Mouse (Mus musculus) urinary bladder, postnatal 0 days (tissue): ENCODE measurements around the gene Sh2b2. TPM values are rescaled to one million over a fixed set of nuclear protein-coding genes. Genes with fewer than 3 reads are reported as not detected.

Source experiments
- polyA plus RNA-seq: library from polyadenylated mRNA; unstranded; fragments of >200 nt; fragmentation: Nextera tagmentation; extraction: Ambion mirVana; gene quantifications from 2 replicates; pipeline ENCODE4 v1.2.1, GENCODE M21; 2015

The Sh2b2 gene
- 1.2 and 3.3 TPM in 2 replicates for polyA plus RNA-seq

GRCm38 (mm10) chr5:136246452-136246838 is at the start of gene Sh2b2:
Sh2b2 (minus strand) TSS chr5:136246556.

GRCm38 (mm10) chr5:136198474-136199391 is 47.6 kb downstream of the Sh2b2 start, which contains the start of gene Prkrip1:
Prkrip1 (minus strand) TSS chr5:136198963.

GRCm38 (mm10) chr5:136170512-136171362 is 75.6 kb downstream of the Sh2b2 start, which contains the start of gene Orai2:
Orai2 (minus strand) TSS chr5:136170713.

Other genes with a start within 250 kb of the Sh2b2 start
- gene Upk3b, start 208.1 kb downstream of the Sh2b2 start, polyA plus RNA-seq: 119 and 139 TPM in 2 replicates
- gene Upk3bl, start 192.1 kb downstream of the Sh2b2 start, polyA plus RNA-seq: 55.0 and 58.6 TPM in 2 replicates
- 5.5 and 6.1 TPM in 2 replicates for gene Rasa4, start 162.6 kb downstream of the Sh2b2 start, polyA plus RNA-seq
- gene Polr2j, start 129.9 kb downstream of the Sh2b2 start, polyA plus RNA-seq: 135 and 146 TPM in 2 replicates
- gene Lrwd1, start 110.5 kb downstream of the Sh2b2 start, polyA plus RNA-seq: 12.4 and 14.1 TPM in 2 replicates
- 6.6 and 7.3 TPM in 2 replicates for gene Alkbh4, start 110.4 kb downstream of the Sh2b2 start, polyA plus RNA-seq
- gene Orai2, start 75.8 kb downstream of the Sh2b2 start, polyA plus RNA-seq: 5.9 and 6.2 TPM in 2 replicates
- gene Prkrip1, start 47.6 kb downstream of the Sh2b2 start, polyA plus RNA-seq: 32.1 and 34.8 TPM in 2 replicates